17 mouse cellular contexts compared by ENCODE assay signal in the genomic region with DNA sequence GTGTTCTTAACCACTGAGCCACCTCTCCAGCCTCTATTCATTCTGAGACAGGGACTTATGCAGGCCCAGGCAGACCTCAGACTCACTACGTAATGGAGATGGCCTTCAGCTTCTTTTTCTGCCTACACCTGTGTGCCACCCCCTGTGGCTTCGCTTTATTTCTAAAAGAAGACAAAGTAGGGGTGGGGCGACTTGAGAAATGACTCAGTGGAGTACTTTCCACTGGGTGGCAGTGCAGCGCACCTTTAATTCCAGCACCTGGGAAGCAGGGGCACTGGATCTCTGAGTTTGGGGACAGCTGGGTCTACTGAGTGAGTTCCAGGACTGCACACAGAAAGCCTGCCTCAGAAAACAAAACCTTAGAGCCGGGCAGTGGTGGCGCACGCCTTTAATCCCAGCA. TPM values are rescaled to one million over a fixed set of nuclear protein-coding genes. Genes with fewer than 3 reads are reported as not detected.
A peak's percentile ranks its signal among the peaks of the same experiment; 100 is the strongest.
DNase-seq lines count a peak whose midpoint lies in the region; ATAC-seq and TF ChIP-seq lines count a peak whose summit lies in the region.
"Had no signal": no experiment of that assay in that cellular context is flagged by ENCODE, and none has a peak within 500 bp of the region (broad histone marks: within the 10 kb centered on the region; RNA-seq: fewer than 3 reads in every experiment).

No protein-coding gene starts in this region.

- H3K9ac ChIP-seq in hindbrain, postnatal 0 days (replicated peaks; ENCODE audit: low read length): no peak overlapping the region
- H3K9ac ChIP-seq in hindbrain, embryonic 16.5 days (ENCODE audit: low read depth, low read length): no peak overlapping the region
- no peak overlapping the region for H3K9ac ChIP-seq in lung, postnatal 0 days (replicated peaks; ENCODE audit: low read depth)
- no peak overlapping the region for H3K9ac ChIP-seq in MEL (ENCODE audit: control insufficient read depth, low read depth, low read length, poor library complexity, severe bottlenecking)
- no peak overlapping the region for H3K9ac ChIP-seq in stomach, postnatal 0 days (ENCODE audit: low read length)
- H3K9ac ChIP-seq: heart, embryonic 15.5 days; hindbrain, embryonic 14.5 days; liver, embryonic 15.5 days; midbrain, embryonic 12.5 days had no signal

- TF ChIP-seq POLR2A in MEL (IDR thresholded peaks at IDR 0.05; ENCODE audit: control insufficient read depth in 1 of 2, insufficient read depth in 1 of 2, low read depth in 1 of 2, low read length in 2 of 2, poor library complexity in 1 of 2): no peak

- ATAC-seq in hindbrain, postnatal 0 days: no peak
- ATAC-seq in hindbrain, embryonic 16.5 days: no peak
- ATAC-seq in lung, postnatal 0 days: no peak
- no peak for ATAC-seq in stomach, postnatal 0 days (ENCODE audit: low FRiP score, low TSS enrichment)
- ATAC-seq: forebrain, embryonic 14.5 days; Patski had no signal

- WGBS in hindbrain, postnatal 0 days: 90% methylated on average over 7 of the region's 7 CpGs
- 92% methylated on average over 7 of the region's 7 CpGs for WGBS in hindbrain, embryonic 16.5 days
- WGBS in lung, postnatal 0 days: 85% methylated on average over 7 of the region's 7 CpGs
- 87% methylated on average over 7 of the region's 7 CpGs for WGBS in stomach, postnatal 0 days

- H3K27ac ChIP-seq in hindbrain, postnatal 0 days: no peak overlapping the region
- no peak overlapping the region for H3K27ac ChIP-seq in hindbrain, embryonic 16.5 days (ENCODE audit: low read depth, low read length)
- no peak overlapping the region for H3K27ac ChIP-seq in lung, postnatal 0 days (ENCODE audit: low read length)
- H3K27ac ChIP-seq in MEL (ENCODE audit: control insufficient read depth, low read depth, low read length): no peak overlapping the region
- H3K27ac ChIP-seq in stomach, postnatal 0 days (replicated peaks): no peak overlapping the region
- H3K27ac ChIP-seq: heart, embryonic 15.5 days; hindbrain, embryonic 14.5 days; liver, embryonic 15.5 days; midbrain, embryonic 12.5 days had no signal

- peak; percentile 17; the same call in 1 of the 2 replicates for TF ChIP-seq RAD21 in MEL (IDR thresholded peaks at IDR 0.05; ENCODE audit: low read depth, low read length)

- H3K79me2 ChIP-seq in MEL (ENCODE audit: control insufficient read depth, insufficient read depth, low read length, poor library complexity): peaks cover 15% of the 10 kb centered on the region

- H3K27me3 ChIP-seq in hindbrain, postnatal 0 days (ENCODE audit: insufficient read depth, low read length): no peaks in the 10 kb centered on the region
- no peaks in the 10 kb centered on the region for H3K27me3 ChIP-seq in hindbrain, embryonic 16.5 days (replicated peaks; ENCODE audit: control insufficient read depth, insufficient read depth, low read length)
- no peaks in the 10 kb centered on the region for H3K27me3 ChIP-seq in lung, postnatal 0 days (replicated peaks; ENCODE audit: insufficient read depth, low read length)
- no peaks in the 10 kb centered on the region for H3K27me3 ChIP-seq in MEL (ENCODE audit: control insufficient read depth in 1 of 2, insufficient read depth in 2 of 2, low read length in 2 of 2)
- H3K27me3 ChIP-seq in stomach, postnatal 0 days (ENCODE audit: control insufficient read depth, insufficient read depth, low read length): no peaks in the 10 kb centered on the region
- H3K27me3 ChIP-seq: heart, embryonic 15.5 days; liver, embryonic 15.5 days; midbrain, embryonic 12.5 days; Patski had no signal

- DNase-seq in hindbrain, postnatal 0 days (ENCODE audit: low spot score): no peak
- DNase-seq in lung, postnatal 0 days (ENCODE audit: low spot score): peak; percentile 15
- no peak for DNase-seq in lung, postnatal 4 days
- no peak for DNase-seq in MEL (ENCODE audit: low read depth, low spot score)
- peak; percentile 46 for DNase-seq in stomach, postnatal 0 days (ENCODE audit: low spot score)
- DNase-seq in spleen, adult 18-20 months: no peak
- DNase-seq: adrenal gland, postnatal 14 days; cerebellum, adult 8-10 months; right cerebral cortex, adult 18-20 months; thymus, postnatal 4 days had no signal

- H3K4me3 ChIP-seq in hindbrain, postnatal 0 days (ENCODE audit: low read length): no peak overlapping the region
- no peak overlapping the region for H3K4me3 ChIP-seq in hindbrain, embryonic 16.5 days (ENCODE audit: low read length)
- H3K4me3 ChIP-seq in lung, postnatal 0 days (ENCODE audit: low read depth, low read length): no peak overlapping the region
- H3K4me3 ChIP-seq in MEL (ENCODE audit: control insufficient read depth in 1 of 2, insufficient read depth in 1 of 2, low read depth in 2 of 2, low read length in 2 of 2): no peak overlapping the region
- H3K4me3 ChIP-seq in stomach, postnatal 0 days (ENCODE audit: low read depth, low read length): no peak overlapping the region
- H3K4me3 ChIP-seq: heart, embryonic 15.5 days; liver, embryonic 15.5 days; midbrain, embryonic 12.5 days had no signal

- no peaks in the 10 kb centered on the region for H3K4me1 ChIP-seq in hindbrain, postnatal 0 days (ENCODE audit: insufficient read depth, low read length)
- H3K4me1 ChIP-seq in hindbrain, embryonic 16.5 days (ENCODE audit: control insufficient read depth, insufficient read depth, low read depth, low read length): no peaks in the 10 kb centered on the region
- H3K4me1 ChIP-seq in lung, postnatal 0 days (ENCODE audit: insufficient read depth, low read depth, low read length): no peaks in the 10 kb centered on the region
- no peaks in the 10 kb centered on the region for H3K4me1 ChIP-seq in MEL (ENCODE audit: control insufficient read depth in 1 of 2, insufficient read depth in 2 of 2, low read length in 2 of 2)
- H3K4me1 ChIP-seq in stomach, postnatal 0 days (replicated peaks; ENCODE audit: control insufficient read depth, insufficient read depth): no peaks in the 10 kb centered on the region
- H3K4me1 ChIP-seq: heart, embryonic 15.5 days; midbrain, embryonic 12.5 days had no signal

- no peak for TF ChIP-seq EP300 in lung, postnatal 0 days (IDR thresholded peaks at IDR 0.05)
- TF ChIP-seq EP300 in MEL (IDR thresholded peaks at IDR 0.05; ENCODE audit: low read depth in 1 of 2, low read length in 2 of 2): no peak
- TF ChIP-seq EP300 in stomach, postnatal 0 days (optimal IDR thresholded peaks at IDR 0.05): no peak

- peaks cover 17% of the 10 kb centered on the region for H3K36me3 ChIP-seq in hindbrain, postnatal 0 days (ENCODE audit: insufficient read depth, low read length)
- peaks cover 27% of the 10 kb centered on the region for H3K36me3 ChIP-seq in hindbrain, embryonic 16.5 days (ENCODE audit: control insufficient read depth, insufficient read depth, low read length)
- H3K36me3 ChIP-seq in lung, postnatal 0 days (ENCODE audit: insufficient read depth, low read length): peaks cover 6% of the 10 kb centered on the region; the same call in 1 of the 2 replicates
- H3K36me3 ChIP-seq in MEL (ENCODE audit: control insufficient read depth in 1 of 2, insufficient read depth in 2 of 2, low read length in 2 of 2): peaks cover 0 to 13% of the 10 kb centered on the region in 2 experiments; a peak in 2 of 4 replicates
- peaks cover 4% of the 10 kb centered on the region; the same call in 1 of the 2 replicates for H3K36me3 ChIP-seq in stomach, postnatal 0 days (ENCODE audit: control insufficient read depth, insufficient read depth, low read length)

- no peak overlapping the region for H3K4me2 ChIP-seq in hindbrain, postnatal 0 days (ENCODE audit: low read depth, low read length)
- no peak overlapping the region for H3K4me2 ChIP-seq in hindbrain, embryonic 16.5 days (ENCODE audit: low read length)
- no peak overlapping the region for H3K4me2 ChIP-seq in lung, postnatal 0 days (replicated peaks; ENCODE audit: low read depth, low read length)
- no peak overlapping the region for H3K4me2 ChIP-seq in stomach, postnatal 0 days (replicated peaks; ENCODE audit: low read depth)
- H3K4me2 ChIP-seq: heart, embryonic 15.5 days; hindbrain, embryonic 14.5 days; liver, embryonic 15.5 days; midbrain, embryonic 12.5 days had no signal

- 0 out of 2 replicates have a peak, but pooled peaks have one; percentile 10 for TF ChIP-seq CTCF in hindbrain, postnatal 0 days (IDR thresholded peaks at IDR 0.05; ENCODE audit: low read depth)
- peak; percentile 51 for TF ChIP-seq CTCF in lung, postnatal 0 days (IDR thresholded peaks at IDR 0.05)
- TF ChIP-seq CTCF in MEL (IDR thresholded peaks at IDR 0.05 in 2 of 3, conservative IDR thresholded peaks at IDR 0.05 in 1 of 3; ENCODE audit: control insufficient read depth in 1 of 3, insufficient read depth in 1 of 3, low read depth in 2 of 3, low read length in 3 of 3, poor library complexity in 1 of 3, severe bottlenecking in 1 of 3): peak in 2 of 3 experiments; percentile 40 to 49; a peak in 5 of 6 replicates
- TF ChIP-seq CTCF in stomach, postnatal 0 days (IDR thresholded peaks at IDR 0.05; ENCODE audit: low read depth): peak; percentile 60

- H3K9me3 ChIP-seq in hindbrain, postnatal 0 days (ENCODE audit: low read length): no peaks in the 10 kb centered on the region
- no peaks in the 10 kb centered on the region for H3K9me3 ChIP-seq in hindbrain, embryonic 16.5 days (ENCODE audit: control insufficient read depth, low read length)
- H3K9me3 ChIP-seq in lung, postnatal 0 days (ENCODE audit: low read length): no peaks in the 10 kb centered on the region
- H3K9me3 ChIP-seq in MEL (replicated peaks; ENCODE audit: insufficient read depth, low read length): no peaks in the 10 kb centered on the region
- no peaks in the 10 kb centered on the region for H3K9me3 ChIP-seq in stomach, postnatal 0 days (ENCODE audit: control insufficient read depth, low read length)
- H3K9me3 ChIP-seq: heart, embryonic 15.5 days; liver, embryonic 15.5 days; midbrain, embryonic 12.5 days had no signal

RNA-seq across cellular contexts. Expression of a gene that starts 6.7 kb away (rescaled TPM):
- total RNA-seq in hindbrain, postnatal 0 days (2014; rRNA removed): 96.6 and 125 TPM in 2 replicates
- polyA plus RNA-seq in hindbrain, postnatal 0 days (2015; fragmentation: Nextera tagmentation; extraction: Ambion mirVana): 85.1 and 86.3 TPM in 2 replicates
- polyA plus RNA-seq in hindbrain, embryonic 16.5 days (2015; fragmentation: Nextera tagmentation; extraction: Ambion mirVana): 80.9 and 98.1 TPM in 2 replicates
- polyA plus RNA-seq in lung, postnatal 0 days (2015; fragmentation: Nextera tagmentation; extraction: Ambion mirVana): 33.8 and 43.4 TPM in 2 replicates
- 189 and 210 TPM in 2 replicates for total RNA-seq in MEL (2012; rRNA removed)
- polyA plus RNA-seq in MEL (2012; ENCODE audit: insufficient read depth in 1 of 2, insufficient read length in 2 of 2, low read depth in 1 of 2, low replicate concordance in 2 of 2, missing spikeins in 1 of 2): 100 to 1,000 TPM in 1 of 2 experiments, not detected in 1; 162 TPM
- polyA plus RNA-seq in stomach, postnatal 0 days (2015; fragmentation: Nextera tagmentation; extraction: Ambion mirVana): 42.5 and 43.8 TPM in 2 replicates

RNA-seq across cellular contexts. Expression of a gene that starts 6.8 kb away (rescaled TPM):
- total RNA-seq in hindbrain, postnatal 0 days (2014; rRNA removed): 23.0 and 24.1 TPM in 2 replicates
- polyA plus RNA-seq in hindbrain, postnatal 0 days (2015; fragmentation: Nextera tagmentation; extraction: Ambion mirVana): 4.0 and 4.3 TPM in 2 replicates
- polyA plus RNA-seq in hindbrain, embryonic 16.5 days (2015; fragmentation: Nextera tagmentation; extraction: Ambion mirVana): 5.3 and 7.0 TPM in 2 replicates
- polyA plus RNA-seq in lung, postnatal 0 days (2015; fragmentation: Nextera tagmentation; extraction: Ambion mirVana): 1.7 and 1.9 TPM in 2 replicates
- 5.9 and 6.0 TPM in 2 replicates for total RNA-seq in MEL (2012; rRNA removed)
- polyA plus RNA-seq in MEL (2012; ENCODE audit: insufficient read depth in 1 of 2, insufficient read length in 2 of 2, low read depth in 1 of 2, low replicate concordance in 2 of 2, missing spikeins in 1 of 2): 1 to 10 TPM in 1 of 2 experiments, not detected in 1; 5.8 TPM
- polyA plus RNA-seq in stomach, postnatal 0 days (2015; fragmentation: Nextera tagmentation; extraction: Ambion mirVana): 1.1 and 1.2 TPM in 2 replicates

RNA-seq across cellular contexts. Expression of a gene that starts 32.2 kb away (rescaled TPM):
- total RNA-seq in hindbrain, postnatal 0 days (2014; rRNA removed): 6.5 and 7.0 TPM in 2 replicates
- polyA plus RNA-seq in hindbrain, postnatal 0 days (2015; fragmentation: Nextera tagmentation; extraction: Ambion mirVana): 2.5 and 2.8 TPM in 2 replicates
- 3.6 and 3.7 TPM in 2 replicates for polyA plus RNA-seq in hindbrain, embryonic 16.5 days (2015; fragmentation: Nextera tagmentation; extraction: Ambion mirVana)
- polyA plus RNA-seq in lung, postnatal 0 days (2015; fragmentation: Nextera tagmentation; extraction: Ambion mirVana): 2.4 and 3.3 TPM in 2 replicates
- 2.7 and 4.2 TPM in 2 replicates for total RNA-seq in MEL (2012; rRNA removed)
- 1 to 10 TPM in 1 of 2 experiments, not detected in 1; 5.0 TPM for polyA plus RNA-seq in MEL (2012; ENCODE audit: insufficient read depth in 1 of 2, insufficient read length in 2 of 2, low read depth in 1 of 2, low replicate concordance in 2 of 2, missing spikeins in 1 of 2)
- 2.3 and 2.5 TPM in 2 replicates for polyA plus RNA-seq in stomach, postnatal 0 days (2015; fragmentation: Nextera tagmentation; extraction: Ambion mirVana)

RNA-seq across cellular contexts. Expression of a gene that starts 41.6 kb away (rescaled TPM):
- total RNA-seq in hindbrain, postnatal 0 days (2014; rRNA removed): 7.4 TPM in 2 replicates
- 11.8 and 14.6 TPM in 2 replicates for polyA plus RNA-seq in hindbrain, postnatal 0 days (2015; fragmentation: Nextera tagmentation; extraction: Ambion mirVana)
- 13.9 and 16.8 TPM in 2 replicates for polyA plus RNA-seq in hindbrain, embryonic 16.5 days (2015; fragmentation: Nextera tagmentation; extraction: Ambion mirVana)
- 11.1 and 11.9 TPM in 2 replicates for polyA plus RNA-seq in lung, postnatal 0 days (2015; fragmentation: Nextera tagmentation; extraction: Ambion mirVana)
- 0.39 and 1.2 TPM in 2 replicates for total RNA-seq in MEL (2012; rRNA removed)
- polyA plus RNA-seq in MEL (2012; ENCODE audit: insufficient read depth in 1 of 2, insufficient read length in 2 of 2, low read depth in 1 of 2, low replicate concordance in 2 of 2, missing spikeins in 1 of 2): 1 to 10 TPM in 1 of 2 experiments, not detected in 1; 1.6 TPM
- polyA plus RNA-seq in stomach, postnatal 0 days (2015; fragmentation: Nextera tagmentation; extraction: Ambion mirVana): 0.95 and 0.97 TPM in 2 replicates

Comparison
In these comparisons a context has a peak if more than half of its experiments do, and no peak if none do; other contexts are left out.
1. DNase-seq: peak in lung, postnatal 0 days (single experiment) and stomach, postnatal 0 days (single experiment); none in hindbrain, postnatal 0 days (single experiment), lung, postnatal 4 days (0 of 2), MEL (single experiment) and spleen, adult 18-20 months (0 of 2).
2. CTCF ChIP-seq: peak in every context shown above with its lines; median percentile 60 in stomach, postnatal 0 days; 51 in lung, postnatal 0 days; 44 in MEL; 10 in hindbrain, postnatal 0 days.